Mouse (Mus musculus): ENCODE measurements around the gene Ttc25. TPM values are rescaled to one million over a fixed set of nuclear protein-coding genes. Genes with fewer than 3 reads are reported as not detected.
"Not testable (repeated sequence)": the region's sequence is repeated elsewhere in the genome, so short reads cannot be mapped to it uniquely, and the experiment has no call there.

The Ttc25 gene
- polyA plus RNA-seq, 1 experiment, result 0.06 TPM

- H3K79me3 ChIP-seq (ENCODE audit: low read depth), result peaks cover 2% of the 10 kb centered on the region
- TF ChIP-seq USF1 (IDR thresholded peaks at IDR 0.05; ENCODE audit: low read depth), result no peak
- TF ChIP-seq MYOD1 (IDR thresholded peaks at IDR 0.05; ENCODE audit: control insufficient read depth, insufficient read length, low read depth), result no peak
- no peak for TF ChIP-seq MAX (IDR thresholded peaks at IDR 0.05)
- no peak for TF ChIP-seq MYOG (IDR thresholded peaks at IDR 0.05; ENCODE audit: control insufficient read depth, extremely low read depth, insufficient read length)
- TF ChIP-seq FOSL1 (IDR thresholded peaks at IDR 0.05; ENCODE audit: insufficient read depth, low read length, poor library complexity, severe bottlenecking), result no peak
- no peak for TF ChIP-seq CEBPB (IDR thresholded peaks at IDR 0.05; ENCODE audit: low read depth)
- TF ChIP-seq CTCF (IDR thresholded peaks at IDR 0.05; ENCODE audit: control insufficient read depth, insufficient read depth, insufficient read length), result no peak
- peaks cover 75% of the 10 kb centered on the region for H3K36me3 ChIP-seq (ENCODE audit: control insufficient read depth, insufficient read depth)
- no peaks in the 10 kb centered on the region for H3K79me2 ChIP-seq (ENCODE audit: control insufficient read depth, insufficient read depth)
- H3ac ChIP-seq (ENCODE audit: control insufficient read depth, insufficient read length, low read depth), result no peak overlapping the region
- H3K27me3 ChIP-seq (ENCODE audit: control insufficient read depth, insufficient read depth, insufficient read length), result no peaks in the 10 kb centered on the region
- H3K4me3 ChIP-seq (ENCODE audit: insufficient read depth, poor library complexity, severe bottlenecking), result no peak overlapping the region
Observed at GRCm38 (mm10) chr11:100581756-100582155, 36.3 kb downstream of the Ttc25 start.

- H3K27me3 ChIP-seq (ENCODE audit: control insufficient read depth, insufficient read depth, insufficient read length); H3K79me2 ChIP-seq (ENCODE audit: control insufficient read depth, insufficient read depth); H3ac ChIP-seq (ENCODE audit: control insufficient read depth, insufficient read length, low read depth); H3K79me3 ChIP-seq (ENCODE audit: low read depth); H3K4me3 ChIP-seq (ENCODE audit: insufficient read depth, poor library complexity, severe bottlenecking): not testable (repeated sequence)
- H3K36me3 ChIP-seq (ENCODE audit: control insufficient read depth, insufficient read depth), result peaks cover 81% of the 10 kb centered on the region
Observed at GRCm38 (mm10) chr11:100582413-100582812, 37.0 kb downstream of the Ttc25 start.

- Histone ChIP-seq H3K36me3 (ENCODE audit: control insufficient read depth, insufficient read depth) (peaks cover 85% of the 10 kb centered on the region), H3K79me2 (ENCODE audit: control insufficient read depth, insufficient read depth) (no peaks in the 10 kb centered on the region), H3K4me3 (ENCODE audit: insufficient read depth, poor library complexity, severe bottlenecking) (no peak overlapping the region), H3ac (ENCODE audit: control insufficient read depth, insufficient read length, low read depth) (no peak overlapping the region), H3K27me3 (ENCODE audit: control insufficient read depth, insufficient read depth, insufficient read length) (no peaks in the 10 kb centered on the region), H3K79me3 (ENCODE audit: low read depth) (peaks cover 2% of the 10 kb centered on the region)
- TF ChIP-seq MYOD1 (IDR thresholded peaks at IDR 0.05; ENCODE audit: control insufficient read depth, insufficient read length, low read depth), result no peak
- no peak for TF ChIP-seq CTCF (IDR thresholded peaks at IDR 0.05; ENCODE audit: control insufficient read depth, insufficient read depth, insufficient read length)
Observed at GRCm38 (mm10) chr11:100582836-100583235, 37.4 kb downstream of the Ttc25 start.

DNA sequence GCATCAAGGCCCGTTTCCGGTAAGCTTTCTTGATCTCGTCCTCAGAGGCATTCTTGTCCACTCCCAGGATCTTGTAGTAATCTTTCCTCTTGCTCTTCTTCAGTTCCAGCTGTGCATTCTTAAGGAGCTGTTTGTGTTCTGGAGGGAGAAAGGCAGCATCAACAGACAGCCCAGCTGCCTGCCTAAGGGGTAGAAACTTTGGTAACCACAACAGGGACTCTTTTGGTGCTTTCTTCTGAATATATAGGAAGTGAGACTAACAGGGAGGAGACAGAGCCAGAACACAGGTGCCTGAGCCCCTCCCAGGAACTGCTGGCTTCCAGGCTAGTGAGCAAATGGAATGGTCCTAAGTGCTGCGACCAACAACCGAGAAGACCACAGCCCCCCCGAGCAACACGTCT, 39.2 kb downstream of the Ttc25 start:
- no peaks in the 10 kb centered on the region for H3K79me2 ChIP-seq (ENCODE audit: control insufficient read depth, insufficient read depth)
- no peak overlapping the region for H3K4me3 ChIP-seq (ENCODE audit: insufficient read depth, poor library complexity, severe bottlenecking)
- TF ChIP-seq MYOD1 (IDR thresholded peaks at IDR 0.05; ENCODE audit: control insufficient read depth, insufficient read length, low read depth) (no peak), FOSL1 (IDR thresholded peaks at IDR 0.05; ENCODE audit: insufficient read depth, low read length, poor library complexity, severe bottlenecking) (no peak), MAX (IDR thresholded peaks at IDR 0.05) (no peak), MYOG (IDR thresholded peaks at IDR 0.05; ENCODE audit: control insufficient read depth, extremely low read depth, insufficient read length) (no peak), USF1 (IDR thresholded peaks at IDR 0.05; ENCODE audit: low read depth) (no peak), CEBPB (IDR thresholded peaks at IDR 0.05; ENCODE audit: low read depth) (no peak), CTCF (IDR thresholded peaks at IDR 0.05; ENCODE audit: control insufficient read depth, insufficient read depth, insufficient read length) (no peak)
- H3ac ChIP-seq (ENCODE audit: control insufficient read depth, insufficient read length, low read depth), result no peak overlapping the region
- H3K36me3 ChIP-seq (ENCODE audit: control insufficient read depth, insufficient read depth), result peaks cover 86% of the 10 kb centered on the region
- no peaks in the 10 kb centered on the region for H3K27me3 ChIP-seq (ENCODE audit: control insufficient read depth, insufficient read depth, insufficient read length)
- peaks cover 2% of the 10 kb centered on the region for H3K79me3 ChIP-seq (ENCODE audit: low read depth)

- Histone ChIP-seq H3K27me3 (ENCODE audit: control insufficient read depth, insufficient read depth, insufficient read length) (no peaks in the 10 kb centered on the region), H3ac (ENCODE audit: control insufficient read depth, insufficient read length, low read depth) (no peak overlapping the region), H3K36me3 (ENCODE audit: control insufficient read depth, insufficient read depth) (peaks cover 90% of the 10 kb centered on the region), H3K79me2 (ENCODE audit: control insufficient read depth, insufficient read depth) (no peaks in the 10 kb centered on the region), H3K79me3 (ENCODE audit: low read depth) (peaks cover 2% of the 10 kb centered on the region), H3K4me3 (ENCODE audit: insufficient read depth, poor library complexity, severe bottlenecking) (no peak overlapping the region)
- TF ChIP-seq MAX (IDR thresholded peaks at IDR 0.05), result no peak
- TF ChIP-seq MYOD1 (IDR thresholded peaks at IDR 0.05; ENCODE audit: control insufficient read depth, insufficient read length, low read depth), result no peak
- no peak for TF ChIP-seq CTCF (IDR thresholded peaks at IDR 0.05; ENCODE audit: control insufficient read depth, insufficient read depth, insufficient read length)
- TF ChIP-seq CEBPB (IDR thresholded peaks at IDR 0.05; ENCODE audit: low read depth), result no peak
- TF ChIP-seq USF1 (IDR thresholded peaks at IDR 0.05; ENCODE audit: low read depth), result no peak
- TF ChIP-seq FOSL1 (IDR thresholded peaks at IDR 0.05; ENCODE audit: insufficient read depth, low read length, poor library complexity, severe bottlenecking), result no peak
- no peak for TF ChIP-seq MYOG (IDR thresholded peaks at IDR 0.05; ENCODE audit: control insufficient read depth, extremely low read depth, insufficient read length)
Observed at GRCm38 (mm10) chr11:100585148-100585547, 39.7 kb downstream of the Ttc25 start.

GRCm38 (mm10) chr11:100588462-100588861, 43.1 kb downstream of the Ttc25 start:
- H3K79me3 ChIP-seq (ENCODE audit: low read depth), result no peaks in the 10 kb centered on the region
- H3K79me2 ChIP-seq (ENCODE audit: control insufficient read depth, insufficient read depth), result no peaks in the 10 kb centered on the region
- TF ChIP-seq USF1 (IDR thresholded peaks at IDR 0.05; ENCODE audit: low read depth), result no peak
- no peak for TF ChIP-seq MAX (IDR thresholded peaks at IDR 0.05)
- no peak for TF ChIP-seq FOSL1 (IDR thresholded peaks at IDR 0.05; ENCODE audit: insufficient read depth, low read length, poor library complexity, severe bottlenecking)
- no peak for TF ChIP-seq CEBPB (IDR thresholded peaks at IDR 0.05; ENCODE audit: low read depth)
- TF ChIP-seq CTCF (IDR thresholded peaks at IDR 0.05; ENCODE audit: control insufficient read depth, insufficient read depth, insufficient read length), result no peak
- TF ChIP-seq MYOG (IDR thresholded peaks at IDR 0.05; ENCODE audit: control insufficient read depth, extremely low read depth, insufficient read length), result no peak
- no peak for TF ChIP-seq MYOD1 (IDR thresholded peaks at IDR 0.05; ENCODE audit: control insufficient read depth, insufficient read length, low read depth)
- no peak overlapping the region for H3K4me3 ChIP-seq (ENCODE audit: insufficient read depth, poor library complexity, severe bottlenecking)
- peaks cover 98% of the 10 kb centered on the region for H3K36me3 ChIP-seq (ENCODE audit: control insufficient read depth, insufficient read depth)
- H3K27me3 ChIP-seq (ENCODE audit: control insufficient read depth, insufficient read depth, insufficient read length), result no peaks in the 10 kb centered on the region
- no peak overlapping the region for H3ac ChIP-seq (ENCODE audit: control insufficient read depth, insufficient read length, low read depth)

Data from C2C12 (cell line).